Mouse (Mus musculus): Measurements from ENCODE around the gene Lyrm4.

GRCm38 (mm10) chr13:36085971-36086370 lies 31.4 kb downstream of the Lyrm4 start:
- no peak for TF ChIP-seq POLR2A (IDR thresholded peaks at IDR 0.05; ENCODE audit: borderline replicate concordance, extremely low read depth, low read depth, low read length)
- no peak for TF ChIP-seq CTCF (IDR thresholded peaks at IDR 0.05; ENCODE audit: insufficient read depth, low read length)
